Comparison of ENCODE assay signal across 17 mouse cellular contexts in the genomic region with DNA sequence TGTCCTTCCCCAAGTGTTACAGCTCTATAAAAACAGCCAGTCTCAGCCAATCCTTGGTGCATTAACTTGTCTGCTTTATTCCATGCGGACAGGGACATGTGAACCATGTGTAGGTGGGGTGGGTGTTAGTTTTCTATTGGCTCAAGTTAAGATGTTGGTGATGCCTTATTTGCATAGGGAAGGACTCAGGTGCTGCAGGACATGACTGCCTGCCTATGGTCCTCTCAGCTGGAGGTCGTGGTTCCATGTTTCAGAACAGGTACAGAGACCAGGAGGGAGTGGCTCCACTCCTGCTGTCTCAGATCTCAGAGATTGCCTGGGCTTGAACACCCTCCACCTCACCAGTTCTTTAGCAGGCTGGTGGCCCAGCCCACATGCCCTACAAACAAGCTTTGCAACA.
"Had no signal": no experiment of that assay in that cellular context is flagged by ENCODE, and none has a peak within 500 bp of the region (broad histone marks: within the 10 kb centered on the region; RNA-seq: fewer than 3 reads in every experiment).

No protein-coding gene starts in this region.

- H3K4me2 ChIP-seq: lung, embryonic 14.5 days; midbrain, embryonic 13.5 days; neural tube, embryonic 13.5 days; neural tube, embryonic 15.5 days had no signal

- H3K27me3 ChIP-seq: midbrain, embryonic 13.5 days; neural tube, embryonic 13.5 days; neural tube, embryonic 15.5 days had no signal

- H3K27ac ChIP-seq: midbrain, embryonic 10.5 days; midbrain, embryonic 13.5 days; neural tube, embryonic 13.5 days; neural tube, embryonic 15.5 days had no signal

- H3K36me3 ChIP-seq: midbrain, embryonic 10.5 days; midbrain, embryonic 13.5 days; neural tube, embryonic 13.5 days; neural tube, embryonic 15.5 days had no signal

- H3K4me3 ChIP-seq: midbrain, embryonic 10.5 days; midbrain, embryonic 13.5 days; myocyte; neural tube, embryonic 13.5 days; neural tube, embryonic 15.5 days had no signal

- H3K4me1 ChIP-seq: neural tube, embryonic 13.5 days; neural tube, embryonic 15.5 days had no signal

- H3K9ac ChIP-seq: lung, embryonic 14.5 days; midbrain, embryonic 13.5 days; neural tube, embryonic 13.5 days; neural tube, embryonic 15.5 days had no signal

- DNase-seq: lung, adult 18-20 months; lung, embryonic 14.5 days; lung, postnatal 10 days; retina, postnatal 1 day; right cerebral cortex, adult 18-20 months; right cerebral cortex, postnatal 25 days; right cerebral cortex, postnatal 4 days; spleen, adult 18-20 months; thymus, adult 18-20 months; thymus, postnatal 14 days; thymus, postnatal 36 days had no signal

- ATAC-seq: midbrain, embryonic 13.5 days; midbrain, embryonic 16.5 days had no signal

- H3K9me3 ChIP-seq: neural tube, embryonic 13.5 days had no signal
